Mouse (Mus musculus): ENCODE measurements around the gene Pex14. TPM values are rescaled to one million over a fixed set of nuclear protein-coding genes. Genes with fewer than 3 reads are reported as not detected.

The Pex14 gene
- polyA plus RNA-seq, 1 experiment from 2014 or later = 36.0 TPM

DNA sequence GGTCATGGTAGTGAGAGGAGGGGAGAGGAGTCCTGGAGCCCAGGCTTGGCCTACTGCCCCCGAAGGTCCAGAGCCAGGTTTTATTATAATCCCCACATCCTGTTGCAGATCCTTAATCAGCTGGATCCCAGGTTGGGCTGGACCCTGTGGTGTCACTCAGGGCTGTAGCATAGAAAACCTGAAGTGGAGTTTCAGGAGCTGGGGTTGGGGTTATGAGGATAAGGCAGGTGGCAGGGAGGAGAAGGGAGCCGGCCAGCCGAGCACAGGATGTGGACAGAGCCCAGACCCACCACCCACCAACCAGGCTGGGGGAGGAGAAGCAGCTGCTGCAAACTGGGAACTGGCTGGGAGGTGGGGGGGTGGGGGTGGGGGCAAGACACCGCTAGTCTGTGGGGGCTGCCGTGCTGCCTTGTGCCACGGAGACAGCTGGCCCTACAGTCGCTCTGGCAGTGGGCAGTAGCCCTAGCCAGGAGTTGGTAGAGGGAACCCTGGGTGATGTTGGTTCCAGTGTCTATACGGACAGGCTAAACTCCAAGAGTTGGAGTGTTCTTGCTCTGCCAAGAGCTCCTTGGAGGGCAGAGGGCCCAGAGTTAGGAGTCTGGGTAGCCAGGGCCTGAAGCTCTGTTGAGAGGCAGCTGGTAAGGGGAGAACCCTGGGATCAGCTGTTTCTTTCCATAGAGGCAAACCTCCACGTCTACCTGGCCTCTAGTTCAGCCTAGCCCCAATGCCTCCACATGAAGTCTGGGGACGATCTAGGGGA is 184.6 kb downstream of the Pex14 start:
- H3K9ac ChIP-seq = no peak overlapping the region
- H3K9me3 ChIP-seq (replicated peaks) = no peaks in the 10 kb centered on the region
- peak; percentile 64 for ATAC-seq (replicated peaks; ENCODE audit: insufficient number of reproducible peaks, insufficient read depth, low FRiP score, low read depth)
- no peaks in the 10 kb centered on the region for H3K27me3 ChIP-seq
- no peak overlapping the region for H3K4me3 ChIP-seq
- 45% methylated on average over 10 of the region's 10 CpGs for WGBS
- peaks cover 87% of the 10 kb centered on the region for H3K4me1 ChIP-seq (replicated peaks)
- H3K27ac ChIP-seq = peak overlapping the region; percentile 84
- no peak overlapping the region for H3K4me2 ChIP-seq
- H3K36me3 ChIP-seq = no peaks in the 10 kb centered on the region

DNA sequence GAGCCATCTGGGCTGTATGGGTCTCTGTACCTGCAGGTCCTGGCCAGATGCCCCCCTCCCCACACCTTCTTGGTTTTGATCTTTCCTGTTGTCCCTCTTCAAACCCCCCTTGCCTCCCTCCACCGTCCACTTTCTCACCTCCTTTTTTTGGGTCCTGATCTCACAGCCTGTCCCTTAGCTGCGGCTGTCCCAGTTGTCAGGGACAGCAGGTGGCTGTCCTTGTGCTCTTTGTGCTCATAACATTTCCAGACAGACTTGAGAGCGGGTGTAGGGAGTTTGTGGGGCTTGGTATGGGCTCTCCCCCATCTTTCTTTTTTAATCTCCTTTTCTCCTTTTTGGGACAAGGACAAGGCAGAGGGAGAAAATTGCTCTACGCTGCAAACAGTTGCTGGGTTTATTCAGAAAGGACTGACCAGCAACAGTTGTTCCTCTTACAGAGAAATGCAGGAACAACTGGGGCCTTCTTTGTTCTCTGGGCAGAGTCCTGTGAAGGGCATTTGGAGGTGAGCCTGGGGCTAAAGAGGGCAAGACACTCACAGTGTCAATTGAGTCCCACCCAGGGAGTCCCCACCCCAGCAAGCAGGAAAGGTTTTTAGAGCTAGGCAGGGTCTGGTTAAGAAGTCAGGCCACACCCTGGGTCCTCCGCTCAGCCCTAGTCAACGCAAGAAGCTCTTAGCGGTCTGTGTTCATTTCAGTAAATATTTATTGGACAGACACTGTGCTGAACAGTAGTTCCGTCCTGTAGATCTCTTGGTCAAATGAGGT is 186.7 kb downstream of the Pex14 start:
- 0 out of 2 replicates have a peak overlapping the region, but pooled peaks have one; percentile 1 for H3K4me2 ChIP-seq
- peak overlapping the region; percentile 7; the same call in 1 of the 2 replicates for H3K9ac ChIP-seq
- 52% methylated on average over 8 of the region's 8 CpGs for WGBS
- peaks cover 93% of the 10 kb centered on the region for H3K4me1 ChIP-seq (replicated peaks)
- H3K27me3 ChIP-seq = no peaks in the 10 kb centered on the region
- 0 out of 2 replicates have a peak, but pooled peaks have one; percentile 5 for ATAC-seq (replicated peaks; ENCODE audit: insufficient number of reproducible peaks, insufficient read depth, low FRiP score, low read depth)
- H3K9me3 ChIP-seq (replicated peaks) = no peaks in the 10 kb centered on the region
- no peak overlapping the region for H3K4me3 ChIP-seq
- H3K27ac ChIP-seq = peak overlapping the region; percentile 84
- no peaks in the 10 kb centered on the region for H3K36me3 ChIP-seq

DNA sequence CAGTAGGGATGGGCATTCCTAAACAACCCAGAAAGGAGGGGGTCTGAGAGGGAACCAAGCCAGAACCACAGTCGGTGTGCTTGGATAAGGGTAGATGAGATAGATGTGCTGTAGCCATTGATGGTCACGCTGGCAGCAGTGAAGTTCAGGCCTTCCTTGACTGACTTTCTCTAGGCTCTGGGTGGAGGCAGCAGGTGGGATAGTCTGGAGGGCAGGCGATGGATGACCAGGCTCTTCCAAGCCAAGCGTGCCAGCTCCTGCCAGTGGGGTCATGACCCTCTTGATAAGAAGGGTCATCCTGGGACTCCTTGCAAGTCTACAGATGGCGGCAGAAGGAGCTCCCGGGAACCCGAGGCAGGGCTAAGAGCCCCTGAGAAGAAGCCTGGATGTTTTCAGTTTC is 187.5 kb downstream of the Pex14 start:
- Histone ChIP-seq H3K9ac (no peak overlapping the region), H3K36me3 (no peaks in the 10 kb centered on the region), H3K4me2 (no peak overlapping the region), H3K27me3 (no peaks in the 10 kb centered on the region), H3K9me3 (replicated peaks) (no peaks in the 10 kb centered on the region), H3K4me1 (replicated peaks) (peaks cover 93% of the 10 kb centered on the region), H3K4me3 (no peak overlapping the region), H3K27ac (peak overlapping the region; percentile 84)
- WGBS = 30% methylated on average over 7 of the region's 7 CpGs
- ATAC-seq (replicated peaks; ENCODE audit: insufficient number of reproducible peaks, insufficient read depth, low FRiP score, low read depth) = no peak

Other genes with a start within 250 kb of the Pex14 start
- 27.6 TPM in 2 replicates for gene Dffa, start 4.3 kb upstream of the Pex14 start, polyA plus RNA-seq (2015; fragmentation: Nextera tagmentation; extraction: Ambion mirVana)
- gene Cort, start 26.9 kb upstream of the Pex14 start, polyA plus RNA-seq (2015; fragmentation: Nextera tagmentation; extraction: Ambion mirVana) = 0.22 and 0.25 TPM in 2 replicates
- 18.4 and 19.5 TPM in 2 replicates for gene Cenps, start 37.8 kb upstream of the Pex14 start, polyA plus RNA-seq (2015; fragmentation: Nextera tagmentation; extraction: Ambion mirVana)
- 66.7 and 81.5 TPM in 2 replicates for gene Pgd, start 66.9 kb upstream of the Pex14 start, polyA plus RNA-seq (2015; fragmentation: Nextera tagmentation; extraction: Ambion mirVana)
- gene Kif1b, start 207.8 kb upstream of the Pex14 start, polyA plus RNA-seq (2015; fragmentation: Nextera tagmentation; extraction: Ambion mirVana) = 39.4 and 42.8 TPM in 2 replicates